Mouse (Mus musculus): ENCODE data around the gene Prr5.
A peak's percentile ranks its signal among the peaks of the same experiment; 100 is the strongest.

Gene Prr5

DNA sequence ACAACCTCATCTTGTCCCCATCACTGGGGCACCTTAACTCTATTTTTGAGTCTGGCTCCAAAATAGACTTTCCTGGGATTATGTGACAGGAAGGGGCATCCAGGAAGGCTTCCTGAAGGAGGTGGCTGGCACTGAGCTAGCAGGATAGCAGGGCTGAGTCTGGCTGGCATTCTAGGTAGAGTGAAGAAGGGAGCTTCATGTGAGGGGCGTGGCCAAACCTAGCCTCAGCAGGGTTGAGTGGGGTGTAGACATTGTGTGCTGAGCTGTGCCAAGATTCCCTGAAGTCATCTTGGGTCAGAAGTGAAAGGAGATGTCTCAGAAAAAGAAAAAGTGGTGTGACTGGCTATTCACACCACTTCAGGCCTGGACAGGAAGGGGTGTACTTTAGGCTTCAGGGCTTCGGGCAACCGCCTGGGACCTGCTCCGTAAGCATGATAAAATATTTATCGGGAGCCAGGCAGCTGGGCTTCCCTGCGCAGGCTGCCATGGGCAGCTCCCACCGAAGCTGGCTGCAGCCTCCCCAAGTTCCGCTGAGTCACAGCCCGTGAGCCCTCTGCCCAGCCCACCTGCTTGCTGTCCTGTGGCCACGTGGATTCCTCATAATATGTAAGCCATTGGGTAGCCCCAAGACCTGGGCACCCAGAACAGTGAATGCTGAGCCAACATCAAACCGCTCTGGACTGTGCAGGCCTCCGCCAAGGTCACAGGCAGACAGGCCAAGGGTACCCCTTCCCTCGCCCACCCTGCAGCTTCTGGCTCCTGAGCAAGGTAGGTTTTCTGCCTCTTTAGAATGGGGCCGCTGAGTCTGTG is at the start of gene Prr5:
Gene Prr5 (plus strand): TSS at position 683 of the 810 bp plus-strand sequence.
- DNase-seq (ENCODE audit: low spot score) = no peak

- DNase-seq (ENCODE audit: low spot score) = no peak
Measured at GRCm38 (mm10) chr15:84620028-84620427, 49.4 kb upstream of the Prr5 start.

DNA sequence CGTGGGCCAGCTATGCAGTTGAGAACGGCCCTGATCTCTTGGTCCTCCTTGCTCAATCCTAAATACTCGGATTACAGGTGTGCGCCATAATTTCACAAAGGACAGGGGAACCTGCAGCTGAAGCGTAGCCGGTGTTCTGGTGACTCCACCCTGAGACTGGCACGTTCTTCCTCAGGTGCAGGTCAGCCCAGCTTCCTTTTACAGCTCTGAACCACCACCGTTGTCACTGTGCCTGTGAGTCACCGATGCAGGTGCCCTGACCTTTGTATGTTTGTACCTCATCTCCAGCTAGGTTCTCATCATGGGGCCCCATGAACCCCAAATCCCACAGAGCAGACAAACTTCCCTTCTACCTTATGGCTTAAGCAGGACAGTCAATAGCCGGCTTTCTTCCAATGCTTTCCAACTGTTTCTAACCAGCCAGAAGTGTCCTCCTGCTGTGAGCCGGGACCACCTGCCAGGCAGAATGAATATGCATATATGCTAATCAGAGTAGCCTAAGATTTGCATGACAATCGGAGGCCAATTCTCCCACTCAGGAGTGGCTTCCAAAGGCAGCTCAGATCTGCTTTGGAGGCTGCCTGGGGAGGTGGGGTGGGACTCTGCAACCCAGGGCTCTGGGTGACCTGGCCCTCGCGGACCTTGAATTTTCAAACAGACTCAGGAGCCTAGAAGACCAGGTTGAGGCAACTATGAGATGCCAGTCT is 47.5 kb upstream of the Prr5 start:
- no peak for DNase-seq (ENCODE audit: low spot score)

- peak; percentile 86 for DNase-seq (ENCODE audit: low spot score)
Measured at GRCm38 (mm10) chr15:84624870-84625269, 44.5 kb upstream of the Prr5 start.

- peak; percentile 82 for DNase-seq (ENCODE audit: low spot score)
Measured at GRCm38 (mm10) chr15:84625712-84626414, 43.6 kb upstream of the Prr5 start.

DNA sequence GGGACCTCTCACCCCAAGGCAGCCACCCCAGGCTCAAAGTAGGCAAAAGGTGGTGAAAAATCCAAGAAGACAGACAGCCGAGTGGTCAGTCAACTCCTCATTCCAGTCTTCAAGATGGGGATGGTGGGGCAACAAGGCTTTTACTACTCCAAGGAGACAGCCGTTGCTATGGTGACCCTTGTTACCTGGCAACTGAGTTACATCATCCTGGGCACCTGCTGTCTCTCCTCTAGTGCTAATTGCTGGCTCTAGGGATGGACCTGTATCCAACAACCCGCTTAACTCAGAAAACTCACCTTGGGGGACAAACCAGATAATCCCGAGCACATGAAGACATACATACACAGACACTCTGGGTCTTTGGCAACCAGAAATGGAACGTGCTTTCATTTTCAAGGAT is 42.1 kb upstream of the Prr5 start:
- DNase-seq (ENCODE audit: low spot score) = peak; percentile 78

GRCm38 (mm10) chr15:84629680-84630079 is 39.7 kb upstream of the Prr5 start:
- peak; percentile 86 for DNase-seq (ENCODE audit: low spot score)

DNA sequence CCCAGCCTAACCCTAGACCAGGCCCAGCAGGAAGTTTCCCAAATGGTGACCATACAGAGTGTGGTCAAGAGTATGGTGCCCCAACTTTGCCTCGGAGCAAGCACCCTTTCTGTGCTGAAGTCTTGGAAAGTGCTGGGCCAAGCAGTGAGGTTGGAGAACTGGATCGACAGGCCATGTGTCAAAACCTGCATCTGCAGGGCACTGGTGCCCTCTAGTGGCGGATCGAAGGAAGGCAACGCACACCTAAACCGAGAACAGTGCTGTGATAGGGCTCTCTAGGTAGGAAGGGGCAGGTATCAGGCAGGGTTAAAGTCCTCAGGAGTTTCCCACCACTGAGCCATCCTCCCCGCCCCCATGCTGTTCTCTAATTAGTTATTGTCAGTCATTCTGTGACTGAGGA is 37.9 kb upstream of the Prr5 start:
- peak; percentile 86 for DNase-seq (ENCODE audit: low spot score)

- peak; percentile 56 for DNase-seq (ENCODE audit: low spot score)
Measured at GRCm38 (mm10) chr15:84634361-84634760, 35.1 kb upstream of the Prr5 start.

DNA sequence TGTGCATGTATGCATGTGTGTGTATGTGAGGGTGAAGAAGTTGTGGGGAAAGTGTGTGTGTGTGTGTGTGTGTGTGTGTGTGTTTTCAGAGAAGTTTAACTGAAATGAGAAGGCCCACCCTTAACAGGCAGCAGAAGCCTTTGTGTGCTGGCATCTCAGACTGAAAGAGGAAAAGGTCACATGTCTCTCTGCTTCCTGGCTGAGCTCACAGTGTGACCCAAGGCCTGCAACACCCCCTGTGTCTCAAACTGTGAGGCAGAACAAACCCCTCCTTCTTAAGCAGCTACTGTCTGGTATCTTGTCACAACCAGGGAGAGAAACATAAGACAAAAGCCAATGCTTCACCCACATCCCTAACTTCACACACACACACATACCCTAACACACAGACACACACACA is 31.0 kb upstream of the Prr5 start:
- DNase-seq (ENCODE audit: low spot score) = no peak

DNA sequence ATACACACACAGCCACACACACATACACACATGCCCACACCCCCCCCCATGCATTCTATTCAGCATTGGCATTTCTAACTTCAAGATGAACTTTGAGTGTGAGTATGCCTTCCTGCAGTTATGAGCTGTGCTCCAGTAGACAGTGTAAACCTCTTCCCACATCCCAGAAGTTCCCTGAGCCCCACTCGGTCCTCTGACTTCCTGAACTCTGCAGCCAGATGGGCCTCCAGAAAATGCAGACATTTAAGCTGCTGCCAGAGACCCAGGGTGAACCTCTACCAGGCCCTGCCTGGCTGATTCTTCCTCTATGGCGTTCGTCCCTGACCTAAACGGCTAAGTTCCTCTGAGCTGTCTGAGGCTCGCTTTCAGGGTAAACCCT is 30.4 kb upstream of the Prr5 start:
- no peak for DNase-seq (ENCODE audit: low spot score)

DNA sequence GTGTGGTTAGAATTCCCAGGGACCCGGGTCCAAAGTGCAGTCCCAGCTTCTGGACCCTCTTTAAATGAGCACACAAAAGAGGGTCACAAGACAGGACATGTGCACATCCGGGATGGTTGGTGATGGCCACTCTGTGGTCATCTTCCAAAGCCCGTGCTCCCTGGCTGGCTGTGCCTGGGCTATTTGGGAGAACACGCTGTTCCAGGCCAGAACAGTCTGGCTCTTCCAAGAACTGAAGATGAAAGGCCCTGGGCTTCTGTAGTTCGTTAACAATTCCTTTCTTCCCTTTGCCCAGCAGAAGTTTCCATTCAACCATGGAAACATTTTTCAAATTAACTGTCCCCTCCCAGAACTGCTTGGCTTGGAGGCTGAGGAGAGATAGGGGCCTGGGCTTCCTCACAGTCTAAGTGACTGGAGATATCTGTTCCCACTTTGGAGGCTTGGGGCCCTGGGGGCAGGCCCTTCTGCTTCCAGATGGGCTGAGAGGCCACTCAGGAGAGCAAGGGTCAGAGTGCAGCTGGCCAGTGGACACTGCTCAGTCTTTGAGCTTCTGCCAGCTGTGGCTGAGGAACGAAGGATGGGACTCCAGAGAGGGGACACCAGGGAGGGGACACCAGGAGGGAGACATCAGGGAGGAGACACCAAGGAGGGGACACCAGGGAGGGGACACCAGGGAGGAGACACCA is 29.8 kb upstream of the Prr5 start:
- peak; percentile 51 for DNase-seq (ENCODE audit: low spot score)

GRCm38 (mm10) chr15:84640722-84641121 is 28.7 kb upstream of the Prr5 start:
- DNase-seq (ENCODE audit: low spot score) = no peak

DNA sequence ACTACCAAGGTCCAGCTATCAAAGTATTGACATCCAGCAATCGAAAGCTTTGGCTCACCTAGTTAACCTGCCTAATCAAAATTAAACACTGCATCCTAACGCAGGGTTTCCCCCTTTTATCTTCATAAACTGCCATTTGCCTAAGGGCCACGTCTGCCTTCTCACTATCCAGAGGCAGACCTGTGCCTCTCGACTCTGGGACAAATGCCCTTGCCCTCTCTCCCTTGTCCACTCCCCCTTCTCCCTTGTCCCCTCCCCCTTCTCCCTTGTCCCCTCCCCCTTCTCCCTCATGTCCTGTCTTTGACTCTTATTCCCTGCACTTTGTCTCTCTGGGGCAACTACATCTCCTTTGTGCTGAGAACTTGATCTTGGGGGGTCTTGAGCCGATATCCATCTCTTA is 28.3 kb upstream of the Prr5 start:
- no peak for DNase-seq (ENCODE audit: low spot score)

GRCm38 (mm10) chr15:84641948-84642347 is 27.5 kb upstream of the Prr5 start:
- no peak for DNase-seq (ENCODE audit: low spot score)

DNA sequence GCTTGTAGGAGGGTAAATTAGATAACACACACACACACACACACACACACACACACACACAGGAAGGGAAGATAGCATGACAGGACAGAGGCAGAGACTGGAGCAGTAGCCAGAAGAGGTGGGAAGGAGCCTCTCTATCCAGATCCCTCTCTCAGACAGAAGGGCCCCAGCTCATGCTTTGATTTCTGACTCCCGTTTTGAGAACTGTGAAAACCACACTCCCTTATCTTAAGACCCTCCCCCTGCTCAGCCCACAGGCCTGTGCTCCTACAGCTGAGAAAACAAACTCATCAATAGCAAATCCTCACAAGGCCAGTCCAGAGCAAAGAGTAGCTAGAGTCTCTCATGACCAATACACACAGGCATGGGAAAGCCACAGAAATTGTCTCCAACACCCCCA is 26.2 kb upstream of the Prr5 start:
- DNase-seq (ENCODE audit: low spot score) = no peak

DNA sequence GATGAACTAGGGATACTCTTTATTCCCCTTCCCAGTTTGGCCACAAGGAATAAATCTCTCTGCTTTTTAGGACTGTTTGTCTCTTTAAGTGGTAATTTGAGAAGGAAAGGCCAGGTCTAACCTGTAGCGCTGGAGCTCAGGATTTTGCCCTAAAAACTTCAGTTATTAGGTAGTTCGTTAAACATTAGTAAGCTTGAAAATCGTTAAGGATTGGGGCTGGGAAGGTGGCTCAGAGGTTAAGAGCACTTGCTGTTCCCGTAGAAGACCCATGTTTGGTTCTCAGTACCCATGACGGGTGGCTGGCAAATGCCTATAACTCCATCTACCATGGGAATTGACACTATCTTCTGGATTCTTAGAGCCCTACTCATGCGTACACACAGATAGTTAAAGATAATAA is 17.9 kb upstream of the Prr5 start:
- DNase-seq (ENCODE audit: low spot score) = no peak

DNA sequence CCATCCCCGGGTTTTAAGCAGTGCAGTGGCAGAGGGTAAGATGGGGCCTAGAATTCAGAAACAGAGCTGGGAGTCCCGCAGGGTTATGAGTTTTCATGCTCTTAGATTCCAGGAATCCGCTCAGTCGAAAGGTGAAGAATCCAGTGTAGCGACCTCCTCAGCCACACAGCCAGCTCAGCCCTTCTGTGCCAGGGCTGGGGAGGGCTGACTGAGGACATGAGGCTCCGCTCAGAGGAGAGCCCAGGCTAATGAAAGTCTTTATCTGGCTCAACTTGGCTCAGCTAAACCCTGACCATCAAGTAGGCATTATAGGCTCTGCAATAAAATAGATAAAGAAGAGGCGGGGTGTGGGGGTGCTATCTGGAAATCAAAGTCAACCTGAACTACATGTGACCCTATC is 16.3 kb upstream of the Prr5 start:
- DNase-seq (ENCODE audit: low spot score) = no peak

- DNase-seq (ENCODE audit: low spot score) = peak; percentile 98
Measured at GRCm38 (mm10) chr15:84653979-84654966, 15.1 kb upstream of the Prr5 start.

- DNase-seq (ENCODE audit: low spot score) = no peak
Measured at GRCm38 (mm10) chr15:84654975-84655374, 14.4 kb upstream of the Prr5 start.

DNA sequence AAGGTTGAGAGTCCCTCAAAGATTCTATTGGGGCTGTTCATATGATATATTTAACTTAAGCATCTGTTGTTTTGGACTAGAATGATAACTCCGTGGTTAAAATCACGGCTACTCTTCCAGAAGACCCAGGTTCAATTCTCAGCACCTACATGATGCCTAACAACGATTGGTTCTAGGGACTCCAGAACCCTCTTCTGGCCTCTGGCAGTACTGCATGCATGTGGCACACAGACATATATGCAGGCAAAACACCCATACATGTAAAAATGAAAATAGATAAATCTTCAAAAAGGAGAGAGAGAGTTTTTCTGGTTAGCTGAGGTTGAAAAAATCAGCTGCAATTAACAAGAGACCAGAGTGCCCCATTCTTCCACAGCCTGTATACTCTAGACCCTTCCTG is 12.7 kb upstream of the Prr5 start:
- DNase-seq (ENCODE audit: low spot score) = no peak

Measured in MN1 (cell line).